Mouse (Mus musculus) kidney, postnatal 4 days (tissue): ENCODE data around the gene Arhgap31.
"Not testable (repeated sequence)": the region's sequence is repeated elsewhere in the genome, so short reads cannot be mapped to it uniquely, and the experiment has no call there.

ENCODE experiments used
- DNase-seq, 2 experiments: peaks; one replicate each; pipeline ENCODE4 v3.0.0; 2021; ENCODE audit warnings: mixed read lengths in 2 of 2

The Arhgap31 gene

DNA sequence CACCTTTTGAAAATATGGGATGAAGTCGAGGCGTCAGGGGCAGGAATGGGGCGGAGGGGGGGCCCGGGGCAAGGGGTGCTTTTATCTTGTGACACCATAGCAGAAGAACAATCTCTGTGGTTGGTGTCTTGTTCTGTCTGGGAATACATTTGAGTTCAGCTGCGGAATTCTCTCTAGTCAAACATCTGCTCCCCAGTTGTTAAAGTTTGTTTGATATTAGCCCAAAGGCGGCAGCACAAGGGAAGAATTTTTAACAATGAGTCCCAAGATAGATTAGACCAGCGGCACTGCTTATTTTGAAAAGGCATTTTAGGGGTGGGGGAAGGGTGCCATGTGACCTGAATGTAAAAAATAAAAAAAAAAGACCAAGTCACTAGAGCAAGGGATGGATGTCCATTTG lies 30.0 kb downstream of the Arhgap31 start:
- no peak for DNase-seq

DNA sequence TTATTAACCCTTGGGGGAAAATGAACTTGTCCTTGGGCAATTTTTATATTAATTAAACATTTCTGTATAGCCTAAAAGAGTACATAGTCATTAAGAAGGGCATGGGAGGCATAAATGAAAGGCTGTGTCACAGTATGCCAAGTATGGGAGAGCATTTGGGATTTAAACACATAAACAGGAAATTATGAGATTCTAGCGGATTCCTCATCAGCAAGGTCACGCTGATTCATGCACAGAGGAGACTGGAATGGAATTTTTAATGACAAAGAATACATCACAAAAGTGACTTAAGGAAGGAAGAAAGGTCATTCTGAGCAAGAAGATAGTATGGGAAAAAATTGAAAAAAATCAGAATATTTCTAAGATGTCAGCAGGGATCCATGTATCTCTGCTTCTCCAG lies 31.8 kb downstream of the Arhgap31 start:
- DNase-seq, result no peak

DNA sequence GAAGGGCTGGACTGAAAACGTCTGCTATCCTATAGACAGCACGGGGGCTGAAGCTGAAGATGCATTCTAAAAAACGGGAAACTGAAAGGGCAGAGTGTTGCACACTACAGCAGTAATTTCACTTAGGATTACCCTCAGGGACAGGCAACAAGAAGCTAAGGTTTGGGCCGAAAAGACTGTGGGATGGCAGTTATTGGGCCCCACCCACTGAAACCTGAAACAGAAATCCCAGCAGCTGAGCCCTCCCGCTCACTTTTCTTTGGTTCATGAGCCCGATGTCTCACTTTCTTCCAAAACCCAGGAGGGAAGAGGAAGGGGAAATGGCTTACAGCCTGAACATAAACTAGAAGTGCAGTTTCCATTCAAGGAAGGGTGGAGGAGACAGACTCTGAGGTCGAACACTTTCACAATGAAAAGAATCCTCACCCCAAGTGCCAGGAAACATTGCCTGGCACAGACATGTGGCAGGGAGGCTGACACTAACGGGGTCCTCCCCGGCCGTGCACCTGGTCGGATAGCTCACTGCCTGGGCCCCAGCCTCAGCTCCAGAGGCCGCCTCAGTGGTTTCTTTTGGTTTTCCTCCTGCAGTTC lies 33.5 kb downstream of the Arhgap31 start:
- DNase-seq, result peak in 1 of 2 experiments; percentile 40

DNA sequence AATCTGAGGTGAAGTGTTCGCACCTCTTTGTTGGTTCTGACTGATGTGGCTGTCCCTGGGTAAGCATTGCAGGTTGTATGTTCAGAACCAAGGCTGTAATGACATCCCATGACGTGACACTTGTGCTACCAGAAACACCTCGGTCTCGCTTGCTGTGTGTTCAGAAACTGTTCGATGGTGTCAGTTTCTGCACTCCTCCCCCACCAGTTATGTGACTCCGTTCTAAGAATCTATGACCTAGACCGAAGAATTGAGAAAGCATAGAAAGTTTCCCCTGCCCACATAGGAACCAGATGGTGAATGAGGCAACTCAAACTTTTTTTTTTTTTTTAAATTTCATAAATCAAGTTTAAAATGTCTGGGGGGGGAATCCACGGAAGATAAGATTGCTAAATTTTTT lies 34.2 kb downstream of the Arhgap31 start:
- no peak for DNase-seq

DNA sequence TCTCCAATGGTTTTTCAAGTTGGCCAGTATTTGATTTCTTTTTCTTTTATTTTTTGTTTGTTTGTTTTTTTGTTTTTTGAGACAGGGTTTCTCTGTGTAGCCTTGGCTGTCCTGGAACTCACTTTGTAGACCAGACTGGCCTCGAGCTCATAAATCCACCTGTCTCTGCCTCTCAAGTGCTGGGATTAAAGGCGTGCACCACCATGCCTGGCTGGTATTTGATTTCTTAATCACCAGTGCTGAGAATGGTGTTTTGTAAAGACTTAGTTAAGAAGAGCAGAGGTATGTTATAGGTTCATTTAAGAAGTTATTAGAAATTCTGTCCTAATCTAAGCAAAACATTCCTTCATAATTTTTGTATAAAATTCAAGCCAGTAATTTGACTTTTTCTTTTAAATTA lies 35.1 kb downstream of the Arhgap31 start:
- DNase-seq, result not testable (repeated sequence)

DNA sequence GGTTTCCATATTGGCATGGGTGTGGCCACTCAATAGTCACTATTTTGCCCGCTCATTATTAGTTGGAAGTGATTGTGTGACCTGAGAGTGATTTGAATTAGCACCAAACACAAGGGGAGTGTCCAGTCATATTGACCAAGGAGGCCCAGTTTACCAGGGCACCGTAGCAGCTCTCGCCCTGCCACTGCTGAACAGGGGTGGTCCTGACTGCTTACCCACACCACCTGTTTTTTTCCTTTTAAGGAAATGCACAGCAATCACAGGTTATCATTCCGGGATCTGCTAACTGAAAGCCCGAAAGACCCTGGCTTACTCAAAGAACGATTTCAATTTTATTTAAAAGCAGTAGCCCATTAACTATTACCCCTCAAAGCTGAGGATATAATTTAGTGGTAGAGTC lies 35.9 kb downstream of the Arhgap31 start:
- no peak for DNase-seq

DNA sequence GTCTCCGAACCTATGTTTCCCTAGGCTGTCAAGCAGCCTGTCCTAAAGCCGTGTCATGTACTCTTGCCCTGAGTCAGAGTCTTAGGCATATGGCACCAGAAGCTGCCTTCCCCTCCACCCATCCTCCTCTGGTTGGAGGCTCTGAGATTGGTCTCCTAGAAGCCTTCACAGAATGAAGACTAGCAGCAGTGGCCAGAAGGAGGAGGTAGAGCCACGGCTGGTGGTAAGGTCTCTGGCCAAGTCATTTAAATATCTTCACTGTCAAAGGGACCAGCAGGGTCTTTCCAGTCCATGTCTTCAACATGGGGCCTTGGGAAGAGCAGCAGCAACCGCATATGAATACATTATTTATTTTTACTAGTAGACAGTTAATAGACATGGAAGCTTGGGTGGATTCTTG lies 36.4 kb downstream of the Arhgap31 start:
- DNase-seq, result no peak

DNA sequence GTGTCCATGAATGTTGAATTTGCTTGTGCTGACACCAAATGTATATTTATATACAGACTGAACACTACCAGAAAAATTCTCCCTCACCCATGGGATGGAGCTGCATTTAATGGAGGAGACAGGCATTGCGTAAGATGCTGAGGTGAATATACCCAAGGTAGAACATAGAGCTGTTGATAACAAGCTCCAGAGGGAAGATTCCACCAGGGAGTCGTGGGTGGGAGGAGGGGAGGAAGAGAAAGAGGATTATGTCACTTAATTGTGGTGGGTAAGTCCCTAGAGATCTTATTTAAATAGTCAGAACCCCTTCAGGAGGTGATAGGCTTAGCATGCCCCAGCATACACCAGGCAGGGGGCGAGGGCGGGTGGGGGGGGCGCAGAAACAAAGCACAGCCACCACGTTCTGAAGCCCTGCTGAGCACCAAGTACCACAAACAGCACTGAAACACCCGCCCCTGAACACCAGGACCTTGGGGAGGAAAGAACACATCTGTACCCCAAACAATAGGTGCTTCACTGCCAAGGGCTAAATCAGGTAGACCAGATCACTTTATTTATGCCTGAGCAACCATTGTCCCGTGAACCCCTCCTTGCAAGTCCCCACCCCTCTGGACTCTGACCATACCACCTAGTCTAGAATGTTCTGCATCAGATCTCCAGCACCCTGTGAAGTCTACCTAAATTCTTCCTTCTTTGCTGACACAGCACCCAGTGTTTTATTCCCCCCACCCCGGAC lies 37.3 kb downstream of the Arhgap31 start:
- DNase-seq, result no peak

DNA sequence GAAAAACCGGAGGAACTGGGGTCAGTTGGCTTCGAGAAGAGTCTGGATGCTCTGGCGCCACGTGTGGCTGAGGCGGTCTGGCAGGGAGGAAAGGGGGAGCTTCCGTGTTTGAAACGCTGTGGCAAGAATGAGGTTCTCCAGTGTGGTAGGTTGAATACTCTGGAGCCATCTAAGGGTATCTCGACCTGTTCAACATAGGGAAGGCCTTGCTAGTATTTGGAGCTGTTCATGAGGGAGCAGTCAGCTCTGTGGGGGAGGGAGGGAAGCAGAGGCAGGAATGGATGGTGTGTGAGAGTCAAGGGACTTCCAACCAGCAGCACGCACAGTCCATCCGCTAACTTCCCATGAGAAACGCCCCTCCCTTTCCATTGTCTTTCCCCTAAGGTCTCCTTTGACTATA lies 38.2 kb downstream of the Arhgap31 start:
- no peak for DNase-seq

DNA sequence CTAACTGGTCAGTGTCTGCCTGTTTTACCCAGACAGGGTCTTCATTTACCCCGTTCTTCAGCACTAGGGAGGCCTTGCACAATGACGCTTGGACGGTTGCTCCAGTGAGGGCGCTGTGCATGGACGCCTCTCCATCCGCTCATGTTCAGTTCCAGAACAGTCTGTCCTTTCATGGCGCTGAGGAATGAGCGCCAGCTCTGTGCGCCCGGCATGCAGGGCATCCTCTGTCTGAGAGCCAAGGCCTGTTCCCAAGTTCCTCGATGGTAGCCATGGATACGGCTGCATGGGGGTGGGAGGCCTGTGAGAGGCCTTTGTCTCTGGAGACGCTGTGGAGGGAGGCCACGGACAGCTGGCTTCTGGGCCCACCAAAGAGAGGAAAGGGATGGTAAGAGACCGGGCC lies 39.6 kb downstream of the Arhgap31 start:
- DNase-seq, result no peak

DNA sequence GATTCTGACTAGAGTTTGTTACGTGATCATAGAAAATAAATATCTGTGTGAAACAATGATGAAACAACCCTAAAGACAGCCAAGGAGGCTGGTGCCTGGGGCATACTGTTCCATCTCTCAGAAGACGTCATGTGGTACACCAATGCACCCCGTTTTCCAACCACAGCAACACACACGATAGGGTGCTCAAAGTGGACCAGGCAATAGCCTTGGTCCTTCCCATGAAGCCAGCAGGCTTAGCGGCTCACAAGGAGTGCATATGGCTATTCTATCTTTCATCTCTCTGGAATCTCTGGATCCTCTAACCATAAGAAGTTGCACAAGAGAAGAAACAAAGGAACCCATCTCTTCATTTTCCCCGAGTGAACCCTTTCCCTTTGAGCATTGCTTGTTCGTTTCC lies 40.1 kb downstream of the Arhgap31 start:
- no peak for DNase-seq

DNA sequence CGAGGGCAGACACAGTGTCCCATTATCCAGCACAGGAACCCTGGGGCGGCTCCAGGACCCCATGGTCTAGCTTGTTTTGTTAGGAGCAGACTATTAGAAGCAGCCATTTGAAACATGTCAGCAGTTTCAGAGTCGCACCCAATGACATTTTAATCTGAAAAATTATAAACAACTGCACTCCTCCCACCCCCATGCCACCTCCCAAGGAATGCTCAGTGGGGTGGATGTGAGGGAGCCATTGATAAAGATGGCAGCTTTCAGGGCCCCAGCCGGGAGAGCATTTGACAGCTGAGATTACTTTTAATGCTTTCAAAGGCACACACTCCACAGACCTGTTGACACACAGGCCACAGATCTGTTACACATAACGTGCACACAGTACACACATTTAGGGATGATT lies 40.7 kb downstream of the Arhgap31 start:
- DNase-seq, result no peak

DNA sequence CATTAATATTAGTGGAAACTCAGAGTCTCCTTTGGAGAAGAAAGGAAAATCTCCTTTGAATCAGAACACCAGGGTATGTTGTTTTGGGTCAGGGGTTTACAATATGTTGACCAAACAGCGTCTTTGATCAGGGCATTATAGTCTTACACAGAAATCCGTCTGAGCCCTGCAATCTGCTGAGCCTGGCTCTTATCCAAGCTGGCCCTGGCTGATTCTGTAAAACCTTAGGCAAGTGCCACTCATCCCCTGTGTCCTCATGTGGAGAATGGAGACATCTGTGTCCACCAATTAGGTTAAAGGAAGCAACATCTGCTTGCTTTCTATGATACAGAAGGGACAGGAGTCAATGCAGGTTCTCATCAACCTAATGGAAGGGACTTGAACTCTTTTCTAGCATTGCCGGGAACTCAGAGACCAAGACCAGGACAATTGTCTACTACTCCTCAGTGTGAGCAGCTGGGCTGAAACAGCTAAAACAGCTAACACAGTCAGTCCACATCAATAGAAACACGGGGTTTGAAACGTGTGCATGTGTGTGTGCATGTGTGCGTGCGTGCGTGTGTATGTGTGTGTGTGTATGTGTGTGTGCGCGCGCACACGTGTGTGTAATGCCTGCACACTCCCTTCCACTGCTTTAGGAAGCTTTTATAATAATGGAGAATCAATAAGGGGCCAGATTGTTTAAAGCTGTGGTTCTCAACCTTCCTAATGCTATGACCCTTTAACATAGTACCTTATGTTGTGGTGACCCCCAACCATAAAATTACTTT lies 42.3 kb downstream of the Arhgap31 start:
- no peak for DNase-seq

DNA sequence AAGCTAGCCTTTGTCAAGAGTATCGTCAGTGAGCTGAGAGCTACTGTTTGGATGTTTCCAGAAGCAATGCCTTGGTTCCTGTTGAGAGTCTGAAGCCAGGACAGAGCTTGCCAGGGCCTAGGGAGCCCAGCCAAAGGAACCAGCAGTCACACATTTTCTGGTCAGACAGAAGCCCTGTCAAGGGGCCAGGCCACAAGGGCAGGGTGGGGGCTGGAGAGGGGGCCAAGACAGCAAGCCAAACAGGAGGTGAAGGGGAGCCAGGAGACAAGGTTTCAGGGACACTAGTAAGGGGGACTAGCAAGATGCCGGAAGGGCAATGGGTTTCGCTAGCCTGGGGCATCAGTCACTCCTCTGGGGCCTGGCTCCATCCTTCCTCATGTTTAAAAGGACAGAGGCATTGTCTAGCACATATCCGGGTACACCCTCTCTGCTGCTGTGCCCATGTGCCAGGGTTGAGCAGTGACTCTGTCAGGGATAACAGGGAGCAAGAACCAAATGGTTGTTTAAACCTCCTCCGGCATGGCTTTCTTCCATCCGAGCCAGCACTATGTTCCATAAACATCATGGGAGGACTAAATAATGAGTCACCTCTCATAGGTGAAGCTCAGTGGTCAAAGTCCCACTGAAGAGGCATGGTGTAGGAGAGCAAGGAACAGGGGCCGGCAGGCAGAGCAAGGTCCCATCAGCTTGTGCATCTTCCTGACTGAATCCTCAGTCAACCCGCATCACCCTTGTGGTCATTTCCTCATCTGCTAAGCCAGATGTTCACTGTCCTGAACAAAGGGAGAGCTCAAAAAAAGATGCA lies 44.0 kb downstream of the Arhgap31 start:
- DNase-seq, result peak in 1 of 2 experiments; percentile 24

DNA sequence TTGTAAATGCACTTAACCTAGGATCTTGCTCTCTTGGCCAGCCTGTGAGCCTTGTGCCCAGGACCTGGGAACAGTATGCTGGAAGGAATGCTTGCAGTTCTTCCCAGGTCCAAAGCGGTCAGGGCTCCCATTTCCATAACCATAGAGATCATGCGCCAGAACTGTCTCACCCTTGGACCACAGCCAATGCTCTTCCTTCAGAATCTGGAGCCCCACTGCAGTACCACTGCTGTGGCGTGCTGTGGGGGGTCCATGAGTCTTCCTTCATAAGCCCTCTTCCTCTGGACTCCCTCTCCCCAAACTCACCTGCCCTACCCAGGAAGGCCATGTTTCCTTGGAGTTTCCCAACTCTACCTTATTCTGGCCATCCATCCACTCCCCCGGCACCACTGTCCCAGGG lies 46.6 kb downstream of the Arhgap31 start:
- DNase-seq, result no peak

DNA sequence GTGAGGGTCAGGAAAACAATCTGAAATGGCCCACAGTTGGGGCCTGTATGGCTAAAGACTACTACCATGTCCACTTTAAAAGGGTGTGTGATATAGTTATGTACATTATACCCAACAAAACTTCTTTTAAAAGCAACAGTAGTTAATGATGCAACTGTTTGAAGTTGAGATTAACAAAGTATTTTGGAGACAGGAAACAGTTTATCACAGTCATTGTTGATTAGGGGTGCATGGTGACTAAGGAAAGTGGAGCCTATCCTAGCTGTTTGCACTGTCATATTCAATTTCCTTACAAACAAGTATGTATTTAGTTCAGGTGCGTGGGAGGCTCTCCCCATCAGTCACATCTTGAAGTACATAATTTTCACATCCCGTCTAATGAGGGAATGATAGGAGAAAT lies 47.1 kb downstream of the Arhgap31 start:
- no peak for DNase-seq

DNA sequence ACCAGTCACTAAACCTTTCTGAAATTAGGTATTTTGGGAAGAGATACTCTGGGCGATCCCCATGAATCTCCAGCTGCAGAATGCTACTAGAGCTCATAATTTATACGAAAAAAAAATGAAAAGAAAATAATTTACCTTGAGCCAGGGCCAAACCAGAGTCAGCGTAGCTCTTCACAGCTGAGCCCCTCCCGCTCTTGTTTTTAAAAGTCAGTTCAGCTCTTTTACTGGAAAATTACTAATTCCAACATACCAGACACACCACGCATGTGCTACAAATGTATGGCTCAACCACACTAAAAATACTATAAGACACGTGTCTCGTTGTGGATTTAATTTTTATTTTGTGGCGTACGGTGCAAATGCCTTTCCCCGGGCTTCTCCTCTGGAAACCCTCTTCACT lies 50.5 kb downstream of the Arhgap31 start:
- DNase-seq, result no peak

DNA sequence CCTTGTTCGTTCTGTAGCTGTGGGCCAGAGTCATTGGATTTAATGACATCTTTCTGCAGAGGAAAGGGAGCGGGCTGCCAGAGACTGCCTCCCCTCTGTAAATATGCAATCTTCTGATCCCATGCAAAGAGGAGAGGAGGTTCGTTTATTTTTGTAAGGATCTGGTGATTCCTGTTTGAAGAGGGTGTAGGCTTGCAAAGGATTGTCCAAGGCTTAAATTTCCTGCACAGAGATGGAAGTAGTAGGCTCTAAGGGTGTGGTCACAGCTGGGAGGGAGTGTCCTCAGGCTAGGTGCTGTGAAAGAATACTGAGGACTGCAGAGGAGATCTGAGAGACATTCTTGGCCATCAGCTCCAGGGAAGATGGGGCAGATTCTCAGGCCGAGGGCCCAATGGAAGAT lies 58.8 kb downstream of the Arhgap31 start:
- DNase-seq, result no peak

DNA sequence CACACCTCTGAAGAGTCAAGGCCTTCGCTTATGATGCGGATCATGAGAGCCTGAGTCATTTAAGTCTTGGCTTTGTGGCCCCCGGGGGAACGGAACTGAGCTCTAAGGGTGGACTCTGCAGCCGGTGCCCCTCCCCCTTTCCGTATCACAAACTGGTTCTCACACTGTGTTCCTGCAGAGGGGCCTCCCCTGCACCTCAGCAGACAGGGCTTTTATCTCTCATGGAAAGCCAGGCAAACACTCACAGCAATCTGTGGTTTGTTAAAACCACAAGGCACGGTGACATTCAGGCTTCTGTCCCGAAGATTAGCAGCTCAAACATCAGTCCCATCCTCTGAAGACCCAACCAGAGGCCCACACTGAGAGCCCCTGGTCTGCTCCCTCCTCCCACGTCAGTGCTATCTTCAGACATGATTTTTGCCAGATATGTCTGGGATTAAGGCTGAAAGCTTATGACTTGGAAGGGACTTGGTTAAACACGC lies 59.6 kb downstream of the Arhgap31 start:
- DNase-seq, result peak; percentile 26 to 41

DNA sequence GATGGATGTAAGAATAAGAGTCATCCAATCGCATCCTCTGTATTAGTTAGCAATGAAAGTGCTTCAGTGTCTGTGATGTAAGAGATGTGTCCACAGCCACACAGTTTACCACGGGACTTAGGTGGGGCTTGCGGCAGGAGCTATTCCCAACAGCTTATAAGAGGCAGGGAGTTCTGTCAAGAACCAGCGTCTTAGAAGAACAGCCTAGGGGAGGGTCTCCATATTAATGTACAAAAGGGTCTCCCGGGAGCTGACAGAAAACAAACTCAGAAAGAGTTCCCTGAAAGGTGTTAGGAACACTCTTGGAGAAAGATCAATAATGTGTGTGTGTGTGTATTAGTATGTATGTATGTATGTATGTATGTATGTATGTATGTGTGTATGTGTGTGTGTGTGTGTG lies 60.4 kb downstream of the Arhgap31 start:
- no peak for DNase-seq

DNA sequence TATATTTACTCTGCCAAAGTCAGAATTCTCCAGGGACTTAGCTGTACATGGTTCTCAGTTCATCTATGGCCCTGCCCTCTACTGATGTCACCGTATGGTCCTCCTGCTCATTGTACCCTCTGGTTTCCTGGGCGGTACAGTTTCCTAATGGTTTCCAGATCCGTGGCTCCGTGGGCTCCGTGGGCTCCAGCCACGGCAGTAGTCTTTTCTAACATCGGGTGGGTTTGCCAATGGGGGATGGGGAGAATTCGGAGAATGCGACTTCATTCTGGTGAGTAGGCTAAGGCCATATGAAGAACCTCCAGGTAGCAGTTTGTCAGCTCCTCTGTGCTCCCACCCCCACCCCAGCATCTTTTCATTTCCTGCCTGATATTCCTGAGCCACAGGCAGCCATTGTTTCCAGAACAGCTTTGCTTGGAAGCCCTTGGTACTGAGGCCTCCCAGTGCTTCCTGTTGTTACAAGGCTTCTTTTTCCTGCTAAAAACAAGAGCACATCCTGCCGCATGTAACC lies 61.3 kb downstream of the Arhgap31 start:
- peak in 1 of 2 experiments; percentile 42 for DNase-seq

DNA sequence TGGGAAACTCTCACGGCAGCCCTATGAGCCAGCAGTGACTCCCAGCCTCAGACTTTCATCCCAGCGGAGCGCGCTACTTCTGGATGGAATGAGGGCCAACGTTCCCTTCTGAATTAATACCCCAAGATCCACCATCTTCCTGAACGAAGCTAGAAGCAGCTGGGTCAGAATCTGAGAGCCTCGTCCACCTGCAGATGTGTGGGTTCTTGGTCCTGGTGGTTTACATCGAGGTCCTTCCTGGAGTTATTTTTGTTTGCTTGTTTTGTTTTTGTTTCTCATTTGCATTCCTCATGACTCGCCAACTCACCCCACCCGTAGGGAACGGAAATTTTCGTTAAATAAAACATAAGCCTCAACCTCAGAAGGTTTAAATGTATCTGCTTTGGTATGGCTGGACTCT lies 61.8 kb downstream of the Arhgap31 start:
- no peak for DNase-seq

DNA sequence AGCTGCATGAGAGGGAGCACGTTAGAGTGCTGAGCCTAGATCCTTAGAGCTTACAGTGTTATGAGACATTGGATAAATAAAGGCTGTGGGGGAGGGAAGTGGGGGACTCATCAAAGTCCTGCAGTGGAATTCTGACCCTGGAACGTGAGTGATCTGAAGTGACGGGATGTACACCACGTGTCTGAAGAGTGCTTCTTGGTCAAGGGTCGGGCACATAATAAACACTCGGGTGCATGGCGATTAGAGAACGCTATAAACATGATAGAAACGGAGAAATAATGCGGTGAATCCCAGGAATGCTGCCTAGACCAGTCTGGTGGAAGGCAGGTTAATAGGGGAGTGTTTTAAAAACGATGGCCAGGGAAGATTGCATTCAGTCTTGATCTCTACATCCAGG lies 63.6 kb downstream of the Arhgap31 start:
- DNase-seq, result no peak
